Mouse (Mus musculus): ENCODE data around the gene Irf2bp1.

Gene Irf2bp1

DNA sequence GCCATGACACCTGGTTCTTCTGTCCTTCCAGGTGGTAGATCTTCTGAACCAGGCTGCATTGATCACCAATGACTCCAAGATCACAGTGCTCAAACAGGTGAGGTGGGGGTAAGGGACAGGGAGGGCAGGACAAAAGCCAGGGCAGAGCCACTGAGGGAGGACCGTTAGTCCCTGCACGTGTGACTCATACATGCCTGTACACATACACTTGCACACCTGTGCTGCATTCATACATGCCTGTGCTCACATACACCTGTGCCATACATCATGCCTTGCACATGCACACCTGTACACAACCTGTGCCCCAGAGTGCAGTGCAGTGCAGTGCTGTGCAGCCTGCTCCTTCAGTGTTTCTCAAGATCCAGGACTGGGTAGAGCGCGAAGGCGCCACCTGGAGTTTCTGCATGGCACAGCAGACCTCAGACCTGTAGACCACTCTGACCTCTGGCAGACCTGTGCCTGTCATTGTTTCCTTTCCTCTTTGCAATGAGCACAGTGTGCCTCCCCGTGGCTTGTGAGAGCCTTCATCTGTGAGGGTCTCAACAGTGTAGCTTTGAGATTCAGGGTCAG lies 25.3 kb downstream of the Irf2bp1 start:
- peak; percentile 50 for DNase-seq

DNA sequence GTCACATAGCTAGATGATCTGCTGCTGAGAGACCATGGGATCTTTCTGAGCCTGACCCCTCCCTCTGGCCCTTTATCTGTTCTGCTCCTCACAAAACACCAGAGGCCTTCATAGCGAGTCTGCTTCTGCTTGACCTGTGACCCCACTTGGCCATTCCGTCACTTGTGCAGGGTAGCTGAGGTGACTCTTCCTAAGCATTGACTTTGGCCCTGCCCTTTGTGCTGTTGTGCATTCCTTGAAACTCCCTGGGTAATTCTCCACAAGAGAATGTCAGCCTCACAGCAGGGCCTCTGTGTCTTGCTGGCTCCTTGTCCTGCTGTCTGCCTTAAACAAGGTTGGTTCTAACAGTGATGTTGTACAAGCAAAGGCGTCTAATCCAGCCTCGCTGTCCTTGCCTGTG lies 27.8 kb downstream of the Irf2bp1 start:
- peak; percentile 40 for DNase-seq

DNA sequence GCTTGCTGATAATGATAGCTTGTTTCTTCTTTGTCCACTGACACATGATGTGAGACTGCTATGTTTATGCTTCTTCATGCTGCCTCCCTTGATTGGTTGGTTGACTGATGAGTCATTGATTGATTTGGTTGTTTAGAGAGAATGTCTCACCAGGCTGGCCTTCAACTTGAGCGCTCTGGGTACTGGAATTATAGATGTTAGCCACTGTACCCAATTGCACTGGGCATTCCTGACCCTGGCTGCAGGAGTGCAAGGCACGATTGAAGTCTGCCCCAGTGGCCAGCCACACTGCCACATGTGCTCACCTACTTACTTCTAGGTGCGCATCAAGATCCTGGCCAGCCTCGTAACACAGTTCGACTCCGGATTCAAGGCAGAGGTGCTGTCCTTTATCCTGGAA lies 40.8 kb downstream of the Irf2bp1 start:
- DNase-seq: no peak

DNA sequence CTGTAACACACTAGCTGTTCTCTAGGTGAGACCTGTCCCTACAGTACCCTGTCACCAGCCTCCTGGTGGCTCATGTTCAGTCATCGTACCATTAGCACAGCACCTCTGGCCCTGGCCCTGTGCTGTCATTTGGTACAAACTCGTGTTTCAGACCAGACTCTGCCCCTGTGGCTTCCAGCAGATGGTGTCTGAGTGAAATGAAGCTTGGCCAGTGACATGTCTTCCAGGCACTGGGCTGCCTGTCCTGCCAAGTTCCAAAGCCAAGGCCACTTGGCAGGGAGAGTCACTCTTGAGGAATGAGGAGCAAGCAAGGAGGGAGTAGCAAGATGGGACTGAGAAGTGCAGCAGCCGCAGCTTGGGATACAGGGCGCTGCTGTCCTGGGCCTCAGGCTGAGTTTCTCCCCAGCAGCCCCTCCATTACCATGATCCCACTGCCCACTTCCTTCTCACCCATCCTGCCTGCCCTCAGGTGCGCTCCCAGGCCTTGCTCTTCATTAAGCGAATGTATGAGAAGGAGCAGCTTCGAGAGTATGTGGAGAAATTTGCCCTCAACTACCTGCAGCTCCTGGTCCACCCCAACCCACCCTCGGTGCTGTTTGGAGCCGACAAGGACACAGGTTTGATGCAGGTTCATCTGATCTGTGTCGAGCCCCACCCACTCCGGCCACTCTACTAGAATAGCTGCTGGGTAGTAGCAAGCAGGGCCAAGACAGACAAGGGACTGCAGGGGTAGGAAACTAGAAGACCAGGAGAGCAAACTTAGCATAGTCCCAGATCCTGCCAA lies 42.6 kb downstream of the Irf2bp1 start:
- DNase-seq: peak; percentile 38

DNA sequence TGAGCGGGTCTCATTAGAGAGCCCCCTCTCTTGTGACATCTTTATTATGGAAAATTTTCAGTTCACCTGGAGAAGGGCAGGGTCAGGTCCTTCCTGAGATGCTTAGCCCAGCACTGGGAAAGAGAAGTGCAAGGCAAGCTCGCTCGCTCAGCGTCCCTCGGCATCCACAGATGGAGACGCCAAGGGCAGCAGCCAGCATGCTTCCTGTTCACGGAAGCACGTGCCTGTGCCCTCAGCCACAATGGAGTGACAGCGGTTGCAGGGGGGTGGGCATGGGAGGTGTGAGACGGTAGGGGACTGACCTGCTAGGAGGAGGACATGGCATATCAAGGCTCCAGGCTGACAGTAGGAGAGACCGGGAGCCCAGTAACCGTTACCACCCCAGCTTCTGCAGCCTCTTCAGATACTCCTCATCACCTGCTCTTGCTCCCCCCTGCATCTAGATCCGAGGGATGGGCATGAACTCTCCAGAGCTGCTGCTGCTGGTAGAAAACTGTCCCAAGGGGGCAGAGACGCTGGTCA lies 44.2 kb downstream of the Irf2bp1 start:
- no peak for DNase-seq

DNA sequence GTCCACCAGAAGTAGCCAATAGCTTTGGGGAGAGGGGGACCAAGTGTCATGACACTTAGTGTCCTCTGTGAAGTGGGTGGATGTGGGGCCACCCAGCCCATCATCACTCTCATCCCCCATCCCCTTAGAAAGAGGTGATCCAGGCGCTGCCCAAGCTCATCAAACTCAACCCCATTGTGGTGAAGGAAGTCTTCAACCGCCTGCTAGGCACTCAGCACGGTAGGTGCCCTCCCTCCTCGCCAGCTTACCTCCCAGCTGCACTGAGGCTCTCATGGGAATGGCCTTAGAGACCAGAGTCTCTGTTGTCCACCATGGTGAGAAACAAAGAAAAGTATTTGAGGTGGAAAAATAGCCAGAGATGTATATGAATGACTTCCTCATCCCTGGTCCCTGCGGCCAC lies 45.4 kb downstream of the Irf2bp1 start:
- no peak for DNase-seq

DNA sequence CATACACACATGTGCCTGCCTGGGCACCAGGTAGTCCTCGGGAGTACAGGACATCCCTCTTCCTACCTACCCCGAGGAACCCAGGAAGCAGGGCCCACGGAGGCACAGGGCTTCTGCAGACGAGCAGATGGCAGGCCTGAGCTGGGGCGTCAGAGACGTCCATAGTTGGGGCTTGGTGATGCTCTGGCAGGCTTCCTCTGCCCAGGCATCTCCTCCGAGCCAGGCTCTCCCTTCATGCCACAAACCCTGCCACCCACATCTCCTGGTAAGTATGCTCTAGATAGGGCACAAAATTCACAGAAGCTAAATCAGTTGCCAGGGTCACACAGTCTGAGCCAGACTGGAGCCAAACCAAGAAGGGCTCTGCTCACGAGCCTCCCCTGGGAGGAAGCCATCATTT lies 46.3 kb downstream of the Irf2bp1 start:
- DNase-seq: no peak

DNA sequence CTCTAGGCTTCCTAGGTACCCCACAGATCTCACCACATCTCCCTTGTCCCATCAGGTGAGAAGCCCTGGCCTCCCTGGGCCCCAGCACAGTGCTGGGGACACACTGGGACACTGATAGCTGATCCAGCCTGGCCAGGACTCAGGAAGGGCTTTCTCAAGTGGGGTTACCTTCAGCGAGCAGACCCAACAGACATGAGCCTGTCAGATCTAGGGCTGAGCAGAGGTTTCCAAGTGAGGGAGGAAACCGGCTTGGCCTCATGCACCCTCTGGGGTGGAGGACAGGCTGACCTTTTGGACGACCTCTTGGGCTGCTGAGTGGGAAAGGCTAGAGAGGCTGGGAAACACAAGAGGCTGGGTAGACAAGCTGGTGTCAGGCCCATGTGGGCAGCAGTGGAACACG lies 47.3 kb downstream of the Irf2bp1 start:
- DNase-seq: no peak

DNA sequence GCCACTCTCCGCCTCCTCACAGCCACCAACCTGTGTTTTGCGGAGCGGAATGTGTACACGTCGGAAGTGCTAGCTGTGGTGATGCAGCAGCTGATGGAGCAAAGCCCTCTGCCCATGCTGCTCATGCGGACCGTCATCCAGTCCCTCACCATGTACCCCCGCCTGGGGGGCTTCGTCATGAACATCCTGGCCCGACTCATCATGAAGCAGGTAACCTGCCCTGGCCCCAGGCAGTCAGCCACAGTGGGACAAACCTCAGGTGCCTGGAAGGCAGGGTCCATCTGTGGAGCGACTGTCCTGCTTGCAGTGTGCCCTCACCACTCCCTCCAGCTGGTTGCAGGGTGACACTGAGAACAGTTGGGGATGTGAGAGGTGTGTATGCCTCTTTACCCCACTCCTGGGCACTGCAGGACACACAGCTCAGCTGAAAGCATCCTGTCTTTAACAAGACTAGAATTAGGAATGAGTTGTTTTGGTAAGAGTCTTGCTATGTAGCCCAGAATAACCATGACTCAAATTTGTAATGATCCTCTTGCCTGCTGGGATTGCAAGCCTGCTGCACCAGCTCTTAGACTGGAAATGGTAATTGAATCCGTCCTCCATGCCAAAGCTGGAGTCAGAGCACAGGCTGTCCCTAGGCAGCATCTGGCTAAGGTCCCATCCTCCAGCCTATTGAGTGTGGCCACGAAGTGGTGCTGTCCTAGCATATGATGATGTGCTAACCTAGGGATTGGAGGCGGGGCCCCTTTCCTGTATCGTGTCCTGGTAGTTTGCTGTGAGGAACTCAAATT lies 48.7 kb downstream of the Irf2bp1 start:
- no peak for DNase-seq

DNA sequence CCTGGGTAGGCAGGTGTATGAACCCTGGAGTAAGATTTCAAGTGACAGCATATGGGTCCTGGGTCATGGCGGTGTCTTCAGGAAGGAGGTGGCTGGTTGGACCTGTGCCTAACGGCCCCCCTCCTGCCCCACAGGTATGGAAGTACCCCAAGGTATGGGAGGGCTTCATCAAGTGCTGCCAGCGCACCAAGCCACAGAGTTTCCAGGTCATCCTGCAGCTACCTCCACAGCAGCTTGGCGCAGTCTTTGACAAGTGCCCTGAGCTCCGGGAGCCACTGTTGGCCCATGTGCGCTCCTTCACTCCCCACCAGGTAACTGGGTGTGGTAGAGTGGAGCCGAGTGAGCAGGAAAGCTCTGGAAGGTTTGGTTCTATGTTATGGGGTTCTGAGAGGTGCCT lies 49.3 kb downstream of the Irf2bp1 start:
- DNase-seq: no peak

DNA sequence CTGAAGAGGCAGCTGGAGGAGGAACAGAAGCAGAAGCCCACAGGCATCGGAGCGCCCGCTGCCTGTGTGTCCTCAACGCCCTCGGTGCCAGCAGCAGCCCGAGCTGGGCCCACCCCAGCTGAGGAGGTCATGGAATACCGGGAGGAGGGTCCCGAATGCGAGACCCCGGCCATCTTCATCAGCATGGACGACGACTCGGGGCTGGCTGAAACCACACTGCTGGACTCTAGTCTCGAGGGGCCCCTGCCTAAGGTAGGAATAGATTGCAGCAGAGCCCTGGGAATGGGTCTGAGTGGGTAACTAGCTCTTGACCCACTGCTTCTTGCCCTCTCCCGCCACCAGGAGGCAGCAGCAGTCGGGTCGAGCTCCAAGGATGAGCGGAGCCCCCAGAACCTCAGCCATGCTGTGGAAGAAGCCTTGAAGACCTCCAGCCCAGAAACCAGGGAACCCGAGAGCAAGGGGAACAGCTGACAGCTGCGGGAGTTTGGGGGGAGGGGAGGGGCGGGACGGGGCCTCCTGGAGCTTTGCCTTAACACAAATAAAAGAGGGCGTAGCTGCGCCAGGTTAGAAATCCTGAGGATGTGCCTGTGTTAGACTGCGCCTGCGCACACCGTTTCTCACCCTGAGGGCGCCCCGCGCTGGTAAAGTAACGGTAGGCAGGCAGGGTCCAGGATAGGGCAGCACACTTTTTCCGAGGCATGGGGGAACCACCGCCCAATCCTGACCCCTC lies 50.4 kb downstream of the Irf2bp1 start, which contains the start of gene Rsph6a:
TSS of gene Rsph6a (plus strand) at position 644 of the 730 bp plus-strand sequence.
- DNase-seq: no peak

DNA sequence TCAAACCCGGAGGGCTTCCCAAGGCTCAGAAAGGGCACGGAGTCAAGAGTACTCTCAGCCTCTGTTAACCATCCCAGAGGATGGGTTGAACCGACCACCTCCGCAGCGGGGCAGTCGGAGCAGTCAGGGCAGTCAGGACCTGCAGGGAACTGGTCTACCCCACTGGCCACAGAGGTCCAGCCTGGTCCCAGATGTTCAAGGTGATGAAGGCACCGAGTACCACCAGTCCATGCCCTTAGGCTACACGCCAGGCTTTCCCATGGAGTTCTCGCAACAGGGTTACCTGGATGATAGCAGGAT lies 50.9 kb downstream of the Irf2bp1 start:
- DNase-seq: no peak

DNA sequence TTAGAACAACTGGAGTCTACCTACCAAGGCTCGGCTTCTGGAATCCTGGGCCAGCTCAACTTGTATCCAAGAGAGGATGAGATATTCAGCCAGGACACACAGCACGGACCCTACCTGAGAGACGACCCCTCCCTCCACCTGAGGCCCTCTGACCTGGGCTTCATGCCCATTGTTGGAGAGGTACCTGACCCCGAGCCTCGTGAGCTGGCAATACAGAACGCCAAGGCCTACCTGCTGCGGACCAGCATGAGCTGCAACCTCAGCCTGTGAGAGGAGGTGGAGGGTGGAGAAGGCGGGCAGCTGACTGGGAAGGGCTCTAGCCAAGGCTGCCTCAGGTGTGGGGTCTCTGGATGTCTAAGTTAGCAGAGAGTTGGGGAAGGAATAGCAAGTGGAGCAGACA lies 51.3 kb downstream of the Irf2bp1 start:
- no peak for DNase-seq

Data from kidney, adult 11 months (tissue).